In genomic region chr13:21897245-21897634, GRCm38 (mm10) we compare ENCODE assay signal across 9 mouse cellular contexts. TPM values are rescaled to one million over a fixed set of nuclear protein-coding genes. Genes with fewer than 3 reads are reported as not detected.
A peak's percentile ranks its signal among the peaks of the same experiment; 100 is the strongest.
DNase-seq lines count a peak whose midpoint lies in the region; ATAC-seq and TF ChIP-seq lines count a peak whose summit lies in the region.
"Had no signal": no experiment of that assay in that cellular context is flagged by ENCODE, and none has a peak within 500 bp of the region (broad histone marks: within the 10 kb centered on the region; RNA-seq: fewer than 3 reads in every experiment).

No protein-coding gene starts in this region.

- TF ChIP-seq CTCF in embryonic fibroblast, embryonic 13.5 days (IDR thresholded peaks at IDR 0.05; ENCODE audit: borderline replicate concordance, insufficient read depth, low read length): no peak

- peak overlapping the region; percentile 61 for H3K9ac ChIP-seq in kidney, embryonic 16.5 days (replicated peaks; ENCODE audit: low read length)
- H3K9ac ChIP-seq in limb, embryonic 11.5 days (ENCODE audit: low read length): peak overlapping the region; percentile 12
- H3K9ac ChIP-seq in neural tube, embryonic 15.5 days (replicated peaks): peak overlapping the region; percentile 69

- 3% methylated on average over 11 of the region's 11 CpGs for WGBS in kidney, embryonic 16.5 days
- WGBS in limb, embryonic 11.5 days: 1% methylated on average over 11 of the region's 11 CpGs
- WGBS in neural tube, embryonic 15.5 days: under 1% methylated on average over 11 of the region's 11 CpGs

- H3K36me3 ChIP-seq in kidney, embryonic 16.5 days (ENCODE audit: insufficient read depth, low read length): no peaks in the 10 kb centered on the region
- H3K36me3 ChIP-seq in limb, embryonic 11.5 days (ENCODE audit: control insufficient read depth, insufficient read depth, low read length): no peaks in the 10 kb centered on the region
- H3K36me3 ChIP-seq in neural tube, embryonic 15.5 days: no peaks in the 10 kb centered on the region

- no peaks in the 10 kb centered on the region for H3K9me3 ChIP-seq in kidney, embryonic 16.5 days (ENCODE audit: low read length)
- H3K9me3 ChIP-seq in limb, embryonic 11.5 days (ENCODE audit: control insufficient read depth, low read length): no peaks in the 10 kb centered on the region
- H3K9me3 ChIP-seq in neural tube, embryonic 15.5 days (replicated peaks): no peaks in the 10 kb centered on the region

- peak overlapping the region; percentile 63 for H3K4me2 ChIP-seq in kidney, embryonic 16.5 days (replicated peaks; ENCODE audit: low read depth, low read length)
- peak overlapping the region; percentile 42 for H3K4me2 ChIP-seq in limb, embryonic 11.5 days (ENCODE audit: low read depth, severe bottlenecking)
- H3K4me2 ChIP-seq in neural tube, embryonic 15.5 days: peak overlapping the region; percentile 54

- TF ChIP-seq POLR2A in embryonic fibroblast, embryonic 13.5 days (IDR thresholded peaks at IDR 0.05; ENCODE audit: low read depth, low read length): no peak

- no peak for DNase-seq in kidney, adult 18-20 months
- no peak for DNase-seq in limb, embryonic 11.5 days (ENCODE audit: low spot score)
- DNase-seq in natural killer cell, adult 2 months (ENCODE audit: low spot score in 2 of 2): no peak
- no peak for DNase-seq in lung, adult 18-20 months
- DNase-seq: kidney, adult 11 months had no signal

- no peak overlapping the region for H3K27ac ChIP-seq in kidney, embryonic 16.5 days (ENCODE audit: low read length)
- no peak overlapping the region for H3K27ac ChIP-seq in embryonic fibroblast, embryonic 13.5 days (ENCODE audit: insufficient read depth, low read length)
- no peak overlapping the region for H3K27ac ChIP-seq in limb, embryonic 11.5 days (replicated peaks; ENCODE audit: low read depth, low read length)
- H3K27ac ChIP-seq in neural tube, embryonic 15.5 days (replicated peaks): peak overlapping the region; percentile 94

- H3K4me3 ChIP-seq in kidney, embryonic 16.5 days (ENCODE audit: low read length): peak overlapping the region; percentile 53
- peak overlapping the region; percentile 84 for H3K4me3 ChIP-seq in embryonic fibroblast, embryonic 13.5 days (ENCODE audit: insufficient read depth, low read length)
- peak overlapping the region; percentile 35 for H3K4me3 ChIP-seq in limb, embryonic 11.5 days (ENCODE audit: low read depth, low read length)
- H3K4me3 ChIP-seq in neural tube, embryonic 15.5 days (replicated peaks): peak overlapping the region; percentile 60

- no peaks in the 10 kb centered on the region for H3K4me1 ChIP-seq in kidney, embryonic 16.5 days (ENCODE audit: insufficient read depth, low read length)
- no peaks in the 10 kb centered on the region for H3K4me1 ChIP-seq in embryonic fibroblast, embryonic 13.5 days (ENCODE audit: control insufficient read depth, insufficient read depth, low read length)
- H3K4me1 ChIP-seq in limb, embryonic 11.5 days (ENCODE audit: control insufficient read depth, insufficient read depth, low read length): no peaks in the 10 kb centered on the region; the same call in 1 of the 2 replicates
- peaks cover 10% of the 10 kb centered on the region for H3K4me1 ChIP-seq in neural tube, embryonic 15.5 days

- ATAC-seq in kidney, embryonic 16.5 days (ENCODE audit: low FRiP score, low TSS enrichment): peak; percentile 42; the same call in 1 of the 2 replicates
- ATAC-seq in limb, embryonic 11.5 days (ENCODE audit: insufficient number of reproducible peaks, low FRiP score, low TSS enrichment, low read depth): 0 out of 2 replicates have a peak, but pooled peaks have one; percentile 44
- peak; percentile 75 for ATAC-seq in neural tube, embryonic 15.5 days (ENCODE audit: low FRiP score)
- no peak for ATAC-seq in monocyte, adult 5-6 weeks (replicated peaks; ENCODE audit: insufficient number of reproducible peaks, low FRiP score, low TSS enrichment, poor library complexity, severe bottlenecking)

- no peaks in the 10 kb centered on the region for H3K27me3 ChIP-seq in kidney, embryonic 16.5 days (ENCODE audit: insufficient read depth, low read length)
- H3K27me3 ChIP-seq in limb, embryonic 11.5 days (ENCODE audit: control insufficient read depth, insufficient read depth, low read length): no peaks in the 10 kb centered on the region
- H3K27me3 ChIP-seq in neural tube, embryonic 15.5 days (replicated peaks): no peaks in the 10 kb centered on the region; the same call in 1 of the 2 replicates

RNA-seq across cellular contexts. Expression of gene Zfp184, which starts 47.7 kb away (rescaled TPM):
- 11.6 and 13.7 TPM in 2 replicates for polyA plus RNA-seq in kidney, embryonic 16.5 days (2015; fragmentation: Nextera tagmentation; extraction: Ambion mirVana)
- polyA plus RNA-seq in embryonic fibroblast, embryonic 13.5 days (2011; ENCODE audit: insufficient read length, low read depth, missing spikeins): 2.9 and 5.0 TPM in 2 replicates
- polyA plus RNA-seq in limb, embryonic 11.5 days (2014; fragmentation: Nextera tagmentation; extraction: Ambion mirVana): 26.9 and 28.8 TPM in 2 replicates
- 10.3 and 11.5 TPM in 2 replicates for polyA plus RNA-seq in neural tube, embryonic 15.5 days (2015; fragmentation: Nextera tagmentation; extraction: Ambion mirVana)
- total RNA-seq in monocyte, adult 5-6 weeks (2017): 2.1 to 2.6 TPM in 2 of 3 replicates, not detected in the other

Comparison
In these comparisons a context has a peak if more than half of its experiments do, and no peak if none do; other contexts are left out.
1. H3K9ac ChIP-seq: peak in every context shown above with its lines; median percentile 69 in neural tube, embryonic 15.5 days; 61 in kidney, embryonic 16.5 days; 12 in limb, embryonic 11.5 days.